ENCODE assay signal across 11 mouse cellular contexts in the genomic region with DNA sequence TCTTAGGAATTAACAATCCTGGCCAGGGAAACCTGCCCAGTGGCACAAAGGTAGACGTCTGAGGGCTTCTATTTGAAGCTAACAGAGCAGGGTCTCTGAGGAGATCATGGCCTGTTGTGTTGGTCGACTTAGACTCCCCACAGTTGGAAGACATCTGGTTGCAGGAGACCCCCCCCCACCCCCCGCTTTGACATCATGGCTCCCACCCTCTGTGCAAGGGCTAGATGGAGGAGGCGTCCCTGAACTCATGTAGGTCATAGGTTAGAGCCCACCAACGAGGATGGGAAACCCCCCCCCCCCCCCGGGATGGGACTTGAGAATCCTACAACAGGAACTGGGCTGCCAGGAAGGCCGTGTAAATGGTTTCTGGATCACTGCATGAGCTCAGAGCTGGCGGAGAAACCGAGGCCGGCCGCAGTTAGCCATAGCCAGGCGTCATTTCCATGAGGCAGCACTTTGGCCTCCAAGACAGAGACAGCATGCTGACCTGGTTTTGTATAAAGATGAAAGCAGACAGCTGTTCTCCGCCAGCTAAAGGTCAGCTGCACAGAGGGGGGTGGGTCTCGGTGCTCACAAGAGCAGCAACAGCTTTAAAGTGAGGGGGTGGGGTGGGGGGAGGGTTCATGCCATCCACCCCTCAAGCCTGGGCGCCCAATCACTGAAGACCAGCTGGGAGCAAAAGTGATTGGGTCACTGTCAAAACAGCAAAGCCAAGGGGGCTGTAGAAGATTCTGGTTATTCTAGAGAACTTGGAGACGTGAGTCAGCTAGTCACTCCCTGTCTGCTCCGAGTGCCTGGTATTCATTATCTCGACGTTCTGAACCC.
A peak's percentile ranks its signal among the peaks of the same experiment; 100 is the strongest.
DNase-seq lines count a peak whose midpoint lies in the region; ATAC-seq lines count a peak whose summit lies in the region.
"Had no signal": no experiment of that assay in that cellular context is flagged by ENCODE, and none has a peak within 500 bp of the region (broad histone marks: within the 10 kb centered on the region; RNA-seq: fewer than 3 reads in every experiment).

No protein-coding gene starts in this region.

- H3K4me2 ChIP-seq in kidney, embryonic 15.5 days = no peak overlapping the region
- H3K4me2 ChIP-seq in liver, embryonic 11.5 days = no peak overlapping the region
- H3K4me2 ChIP-seq: heart, embryonic 15.5 days; midbrain, embryonic 12.5 days had no signal

- H3K9ac ChIP-seq in kidney, embryonic 15.5 days = no peak overlapping the region
- no peak overlapping the region for H3K9ac ChIP-seq in liver, embryonic 11.5 days (ENCODE audit: low read depth, low read length)
- H3K9ac ChIP-seq: heart, embryonic 15.5 days; midbrain, embryonic 12.5 days had no signal

- no peak for DNase-seq in kidney, adult 9 months
- DNase-seq in NIH3T3 (ENCODE audit: low read depth) = peak; percentile 92
- peak; percentile 45 for DNase-seq in embryo, embryonic 11.5 days (ENCODE audit: low read depth, low spot score)
- DNase-seq in mesoderm, embryonic 11.5 days (ENCODE audit: low read depth, low spot score) = peak; percentile 85
- DNase-seq in gastrocnemius, postnatal 14 days = no peak
- no peak for DNase-seq in liver, embryonic 11.5 days (ENCODE audit: low spot score)
- no peak for DNase-seq in ovary, postnatal 10 days (ENCODE audit: low spot score)
- DNase-seq: right cerebral cortex, postnatal 25 days had no signal

- no peak for ATAC-seq in kidney, embryonic 15.5 days (replicated peaks; ENCODE audit: low FRiP score)
- no peak for ATAC-seq in liver, embryonic 11.5 days (replicated peaks; ENCODE audit: low FRiP score)

- no peak overlapping the region for H3K4me3 ChIP-seq in kidney, embryonic 15.5 days (replicated peaks)
- no peak overlapping the region for H3K4me3 ChIP-seq in liver, embryonic 11.5 days (ENCODE audit: low read depth, low read length)
- H3K4me3 ChIP-seq: heart, embryonic 15.5 days; midbrain, embryonic 12.5 days had no signal

- 0 out of 2 replicates have a peak overlapping the region, but pooled peaks have one; percentile 10 for H3K27ac ChIP-seq in kidney, embryonic 15.5 days
- H3K27ac ChIP-seq in liver, embryonic 11.5 days (ENCODE audit: low read depth, low read length) = no peak overlapping the region
- H3K27ac ChIP-seq: heart, embryonic 15.5 days; midbrain, embryonic 12.5 days had no signal

- 54% methylated on average over 19 of the region's 19 CpGs for WGBS in kidney, embryonic 15.5 days
- 82% methylated on average over 19 of the region's 19 CpGs for WGBS in liver, embryonic 11.5 days

- no peaks in the 10 kb centered on the region for H3K9me3 ChIP-seq in kidney, embryonic 15.5 days (replicated peaks)
- no peaks in the 10 kb centered on the region for H3K9me3 ChIP-seq in liver, embryonic 11.5 days (ENCODE audit: control insufficient read depth, low read length)
- H3K9me3 ChIP-seq: heart, embryonic 15.5 days; midbrain, embryonic 12.5 days had no signal

- intact Hi-C loops in gastrocnemius, postnatal 14 days (cut with DNase I; ENCODE audit: low total_unique reads) = no loop called here

- no peaks in the 10 kb centered on the region for H3K27me3 ChIP-seq in kidney, embryonic 15.5 days
- H3K27me3 ChIP-seq in liver, embryonic 11.5 days (replicated peaks; ENCODE audit: control insufficient read depth, insufficient read depth, low read length) = no peaks in the 10 kb centered on the region
- H3K27me3 ChIP-seq: heart, embryonic 15.5 days had no signal

- peaks cover 7% of the 10 kb centered on the region; the same call in 1 of the 2 replicates for H3K4me1 ChIP-seq in kidney, embryonic 15.5 days
- peaks cover 10% of the 10 kb centered on the region; the same call in 1 of the 2 replicates for H3K4me1 ChIP-seq in liver, embryonic 11.5 days (replicated peaks; ENCODE audit: control insufficient read depth, insufficient read depth, low read length)
- H3K4me1 ChIP-seq: heart, embryonic 15.5 days had no signal

- peaks cover 64% of the 10 kb centered on the region for H3K36me3 ChIP-seq in kidney, embryonic 15.5 days
- H3K36me3 ChIP-seq in liver, embryonic 11.5 days (ENCODE audit: control insufficient read depth, insufficient read depth, low read length) = peaks cover 11% of the 10 kb centered on the region; the same call in 1 of the 2 replicates
- H3K36me3 ChIP-seq: midbrain, embryonic 12.5 days had no signal

Comparison
In these comparisons a context has a peak if more than half of its experiments do, and no peak if none do; other contexts are left out.
1. DNase-seq: peak in NIH3T3 (single experiment), embryo, embryonic 11.5 days (single experiment) and mesoderm, embryonic 11.5 days (single experiment); none in kidney, adult 9 months (single experiment), gastrocnemius, postnatal 14 days (single experiment), liver, embryonic 11.5 days (single experiment) and ovary, postnatal 10 days (single experiment).